In the genomic region with DNA sequence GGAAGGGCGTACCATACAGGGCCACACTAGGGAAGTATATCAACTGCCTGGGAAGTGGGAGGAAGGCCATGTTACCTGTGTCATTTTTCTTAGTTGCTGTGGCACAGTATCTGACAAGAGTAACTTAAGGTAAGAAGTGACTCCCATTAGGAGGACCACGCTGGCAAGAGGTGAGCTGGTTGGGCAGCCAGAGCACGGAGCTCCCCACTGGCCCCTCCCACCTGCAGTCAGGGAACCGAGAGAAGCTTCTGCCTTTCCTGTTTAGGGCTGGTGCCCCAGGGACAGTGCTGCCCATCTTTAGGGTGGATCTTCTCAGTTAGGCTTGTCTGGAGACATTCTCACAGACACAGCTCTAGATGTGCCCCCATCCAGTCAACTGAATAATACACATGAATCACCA, we compare ENCODE assay signal across 22 mouse cellular contexts. TPM values are rescaled to one million over a fixed set of nuclear protein-coding genes. Genes with fewer than 3 reads are reported as not detected.
"Had no signal": no experiment of that assay in that cellular context is flagged by ENCODE, and none has a peak within 500 bp of the region (broad histone marks: within the 10 kb centered on the region; RNA-seq: fewer than 3 reads in every experiment).

No protein-coding gene starts in this region.

- DNase-seq: liver, postnatal 0 days; lung, adult 2 months; lung, postnatal 14 days; lung, postnatal 36 days; right cerebral cortex, postnatal 14 days; thymus, adult 18-20 months; thymus, postnatal 14 days; thymus, postnatal 36 days had no signal

- H3K4me1 ChIP-seq: liver, embryonic 15.5 days; lung, embryonic 15.5 days; midbrain, embryonic 13.5 days; midbrain, embryonic 15.5 days; neural tube, embryonic 12.5 days; stomach, embryonic 15.5 days had no signal

- H3K27me3 ChIP-seq: liver, embryonic 15.5 days; lung, embryonic 15.5 days; megakaryocyte, embryonic 14.5 days; midbrain, embryonic 13.5 days; midbrain, embryonic 15.5 days; neural tube, embryonic 12.5 days; stomach, embryonic 15.5 days had no signal

- H3K4me3 ChIP-seq: liver, embryonic 15.5 days; lung, embryonic 15.5 days; megakaryocyte, embryonic 14.5 days; midbrain, embryonic 13.5 days; midbrain, embryonic 15.5 days; neural tube, embryonic 12.5 days; stomach, embryonic 15.5 days had no signal

- H3K9ac ChIP-seq: liver, embryonic 15.5 days; liver, postnatal 0 days; lung, embryonic 15.5 days; midbrain, embryonic 13.5 days; midbrain, embryonic 15.5 days; neural tube, embryonic 12.5 days; stomach, embryonic 15.5 days had no signal

- H3K4me2 ChIP-seq: liver, embryonic 15.5 days; lung, embryonic 15.5 days; midbrain, embryonic 11.5 days; midbrain, embryonic 13.5 days; midbrain, embryonic 15.5 days; neural tube, embryonic 12.5 days; stomach, embryonic 15.5 days had no signal

- H3K27ac ChIP-seq: liver, embryonic 15.5 days; lung, embryonic 15.5 days; macrophage; midbrain, embryonic 13.5 days; midbrain, embryonic 15.5 days; neural tube, embryonic 12.5 days; stomach, embryonic 15.5 days had no signal

- H3K9me3 ChIP-seq: liver, embryonic 15.5 days; lung, embryonic 15.5 days; midbrain, embryonic 13.5 days; midbrain, embryonic 15.5 days; neural tube, embryonic 12.5 days; stomach, embryonic 15.5 days had no signal

- ATAC-seq: liver, postnatal 0 days; lung, postnatal 0 days; midbrain, embryonic 13.5 days; midbrain, embryonic 15.5 days had no signal

RNA-seq across cellular contexts. Expression of gene Shh, which starts 43.3 kb away (rescaled TPM):
- total RNA-seq: megakaryocyte progenitor cell, adult 5-6 weeks; monocyte, adult 5-6 weeks; neutrophil, adult 5-6 weeks had no signal
- polyA plus RNA-seq: liver, embryonic 15.5 days; liver, postnatal 0 days; macrophage; spleen, adult 2 months had no signal
